Comparison of ENCODE assay signal across 12 mouse cellular contexts in the genomic region with DNA sequence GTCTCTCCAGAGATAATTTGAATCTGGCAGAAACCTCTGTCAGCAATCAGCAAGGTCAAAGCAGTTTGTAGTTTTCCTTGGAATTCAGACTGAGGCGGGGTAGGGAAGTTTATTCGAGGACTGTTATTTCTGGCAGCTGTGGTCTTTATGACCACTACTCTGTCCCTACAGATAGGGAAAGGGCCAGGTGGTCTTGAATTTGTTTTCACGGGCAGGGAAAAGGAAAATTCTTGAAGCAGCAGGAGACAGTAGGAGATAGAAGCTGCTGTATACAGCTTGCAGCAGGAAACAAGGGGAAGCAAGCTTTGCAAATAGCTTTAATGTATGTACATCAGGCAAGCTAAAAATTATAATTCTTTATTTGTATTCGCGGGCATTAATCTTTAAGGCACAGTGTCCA. TPM values are rescaled to one million over a fixed set of nuclear protein-coding genes. Genes with fewer than 3 reads are reported as not detected.
"Had no signal": no experiment of that assay in that cellular context is flagged by ENCODE, and none has a peak within 500 bp of the region (broad histone marks: within the 10 kb centered on the region; RNA-seq: fewer than 3 reads in every experiment).

No protein-coding gene starts in this region.

RNA-seq across cellular contexts. Expression of a gene that starts 16.8 kb away (rescaled TPM):
- total RNA-seq: megakaryocyte, adult 5-6 weeks; megakaryocyte-erythroid progenitor cell, adult 5-6 weeks had no signal
- polyA plus RNA-seq: lung, embryonic 14.5 days; lung, embryonic 16.5 days; midbrain, embryonic 10.5 days; midbrain, embryonic 12.5 days; midbrain, embryonic 14.5 days; midbrain, embryonic 16.5 days; myocyte; neural tube, embryonic 11.5 days; neural tube, embryonic 13.5 days; neural tube, embryonic 15.5 days had no signal

RNA-seq across cellular contexts. Expression of a gene that starts 40.2 kb away (rescaled TPM):
- total RNA-seq: megakaryocyte, adult 5-6 weeks; megakaryocyte-erythroid progenitor cell, adult 5-6 weeks had no signal
- polyA plus RNA-seq: lung, embryonic 14.5 days; midbrain, embryonic 10.5 days; midbrain, embryonic 12.5 days; midbrain, embryonic 16.5 days; neural tube, embryonic 11.5 days; neural tube, embryonic 13.5 days; neural tube, embryonic 15.5 days had no signal
